Comparison of ENCODE assay signal across 8 mouse cellular contexts in the genomic region with DNA sequence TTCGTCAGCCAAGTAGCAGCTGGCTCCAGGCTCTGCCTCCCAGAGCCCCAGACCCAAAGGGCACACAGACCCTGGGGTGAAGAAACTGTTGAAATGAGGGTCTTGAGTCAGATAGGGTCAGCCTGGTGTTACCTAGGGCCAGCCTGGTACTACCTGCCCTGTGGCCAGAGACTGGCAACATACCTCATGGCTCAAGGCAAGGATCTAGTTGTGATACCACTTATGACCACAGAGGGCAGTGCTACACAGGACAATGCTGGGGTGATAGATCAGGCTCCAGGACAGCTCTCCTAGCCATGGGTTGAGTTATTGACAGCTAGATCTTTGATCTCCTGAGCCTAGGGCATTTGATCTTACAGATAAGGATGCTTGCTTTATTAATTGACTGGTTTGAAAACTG. TPM values are rescaled to one million over a fixed set of nuclear protein-coding genes. Genes with fewer than 3 reads are reported as not detected.
DNase-seq lines count a peak whose midpoint lies in the region; ATAC-seq and TF ChIP-seq lines count a peak whose summit lies in the region.

No protein-coding gene starts in this region.

- H3K27ac ChIP-seq in bone marrow, adult 2 months (ENCODE audit: control insufficient read depth, insufficient read depth, low read depth, low read length, poor library complexity) = no peak overlapping the region
- no peak overlapping the region for H3K27ac ChIP-seq in forebrain, embryonic 16.5 days (ENCODE audit: low read length)
- no peak overlapping the region for H3K27ac ChIP-seq in intestine, postnatal 0 days (ENCODE audit: low read depth, low read length)
- H3K27ac ChIP-seq in limb, embryonic 13.5 days = no peak overlapping the region

- 0 out of 2 replicates have a peak, but pooled peaks have one; percentile 31 for ATAC-seq in forebrain, embryonic 16.5 days
- 0 out of 2 replicates have a peak, but pooled peaks have one; percentile 42 for ATAC-seq in intestine, postnatal 0 days
- 0 out of 2 replicates have a peak, but pooled peaks have one; percentile 22 for ATAC-seq in limb, embryonic 13.5 days (ENCODE audit: low FRiP score, low read depth)

- H3K9ac ChIP-seq in forebrain, embryonic 16.5 days (replicated peaks; ENCODE audit: low read depth, low read length) = no peak overlapping the region
- H3K9ac ChIP-seq in intestine, postnatal 0 days (ENCODE audit: low read depth, low read length) = no peak overlapping the region
- H3K9ac ChIP-seq in limb, embryonic 13.5 days = no peak overlapping the region

- 91% methylated on average over 1 of the region's 1 CpGs for WGBS in bone marrow, adult 2 months
- WGBS in forebrain, embryonic 16.5 days = 100% methylated on average over 1 of the region's 1 CpGs
- 100% methylated on average over 1 of the region's 1 CpGs for WGBS in intestine, postnatal 0 days
- WGBS in limb, embryonic 13.5 days = 100% methylated on average over 1 of the region's 1 CpGs

- no peak overlapping the region for H3K4me2 ChIP-seq in forebrain, embryonic 16.5 days (ENCODE audit: low read length)
- H3K4me2 ChIP-seq in intestine, postnatal 0 days (replicated peaks; ENCODE audit: low read depth) = no peak overlapping the region
- no peak overlapping the region for H3K4me2 ChIP-seq in limb, embryonic 13.5 days (replicated peaks)

- TF ChIP-seq CTCF in bone marrow, adult 2 months (IDR thresholded peaks at IDR 0.05; ENCODE audit: control insufficient read depth, insufficient read depth, low read length) = peak; percentile 86
- peak; percentile 95 for TF ChIP-seq CTCF in intestine, postnatal 0 days (IDR thresholded peaks at IDR 0.05; ENCODE audit: low read depth)

- no peaks in the 10 kb centered on the region for H3K9me3 ChIP-seq in forebrain, embryonic 16.5 days (ENCODE audit: control insufficient read depth, low read length)
- no peaks in the 10 kb centered on the region for H3K9me3 ChIP-seq in intestine, postnatal 0 days (ENCODE audit: control insufficient read depth)
- no peaks in the 10 kb centered on the region for H3K9me3 ChIP-seq in limb, embryonic 13.5 days

- H3K36me3 ChIP-seq in forebrain, embryonic 16.5 days (ENCODE audit: control insufficient read depth, insufficient read depth) = no peaks in the 10 kb centered on the region
- H3K36me3 ChIP-seq in intestine, postnatal 0 days (ENCODE audit: control insufficient read depth, insufficient read depth) = no peaks in the 10 kb centered on the region
- no peaks in the 10 kb centered on the region for H3K36me3 ChIP-seq in limb, embryonic 13.5 days

- DNase-seq in urinary bladder, postnatal 25 days (ENCODE audit: low spot score) = peak; percentile 50
- no peak for DNase-seq in urinary bladder, postnatal 10 days (ENCODE audit: low spot score)
- DNase-seq in natural killer cell, adult 2 months (ENCODE audit: low spot score in 2 of 2) = peak; percentile 62 to 72
- DNase-seq in thymus, postnatal 25 days = peak; percentile 72

- no peaks in the 10 kb centered on the region for H3K27me3 ChIP-seq in forebrain, embryonic 16.5 days (replicated peaks; ENCODE audit: control insufficient read depth, insufficient read depth, low read length)
- H3K27me3 ChIP-seq in intestine, postnatal 0 days (replicated peaks; ENCODE audit: control insufficient read depth, insufficient read depth, low read length) = no peaks in the 10 kb centered on the region
- no peaks in the 10 kb centered on the region for H3K27me3 ChIP-seq in limb, embryonic 13.5 days

- TF ChIP-seq POLR2A in bone marrow, adult 2 months (IDR thresholded peaks at IDR 0.05; ENCODE audit: borderline replicate concordance, control insufficient read depth, low read depth, low read length) = no peak

- no peaks in the 10 kb centered on the region; the same call in 1 of the 2 replicates for H3K4me1 ChIP-seq in bone marrow, adult 2 months (ENCODE audit: control insufficient read depth, insufficient read depth, low read length)
- no peaks in the 10 kb centered on the region for H3K4me1 ChIP-seq in forebrain, embryonic 16.5 days (replicated peaks; ENCODE audit: control insufficient read depth, insufficient read depth, low read length)
- H3K4me1 ChIP-seq in intestine, postnatal 0 days (replicated peaks; ENCODE audit: control insufficient read depth, insufficient read depth, low read length) = no peaks in the 10 kb centered on the region
- peaks cover 13% of the 10 kb centered on the region for H3K4me1 ChIP-seq in limb, embryonic 13.5 days

- no peak overlapping the region for H3K4me3 ChIP-seq in bone marrow, adult 2 months (replicated peaks; ENCODE audit: control insufficient read depth, low read depth, low read length)
- no peak overlapping the region for H3K4me3 ChIP-seq in forebrain, embryonic 16.5 days (replicated peaks; ENCODE audit: low read length)
- H3K4me3 ChIP-seq in intestine, postnatal 0 days (ENCODE audit: low read depth, low read length) = no peak overlapping the region
- H3K4me3 ChIP-seq in limb, embryonic 13.5 days = no peak overlapping the region

RNA-seq across cellular contexts. Expression of a gene that starts 44.6 kb away (rescaled TPM):
- polyA plus RNA-seq in bone marrow, adult 2 months (2011; ENCODE audit: insufficient read depth, insufficient read length, low replicate concordance, missing spikeins) = 3.8 and 4.8 TPM in 2 replicates
- polyA plus RNA-seq in forebrain, embryonic 16.5 days (2015; fragmentation: Nextera tagmentation; extraction: Ambion mirVana) = 0.75 and 0.94 TPM in 2 replicates
- polyA plus RNA-seq in intestine, postnatal 0 days (2015; fragmentation: Nextera tagmentation; extraction: Ambion mirVana) = 0.53 and 0.88 TPM in 2 replicates
- polyA plus RNA-seq in limb, embryonic 13.5 days (2015; fragmentation: Nextera tagmentation; extraction: Ambion mirVana) = 4.2 and 4.8 TPM in 2 replicates
